Mouse (Mus musculus) megakaryocyte progenitor cell, adult 5-6 weeks (primary cell): ENCODE results near the gene Efl1. TPM values are rescaled to one million over a fixed set of nuclear protein-coding genes. Genes with fewer than 3 reads are reported as not detected.
A peak's percentile ranks its signal among the peaks of the same experiment; 100 is the strongest.
"Not testable (repeated sequence)": the region's sequence is repeated elsewhere in the genome, so short reads cannot be mapped to it uniquely, and the experiment has no call there.

Experiments used
- ATAC-seq: replicated peaks from 2 replicates; pipeline ENCODE4 v1.8.0; 2016; ENCODE audit warnings: mild to moderate bottlenecking, moderate TSS enrichment, inconsistent platforms; ENCODE audit not compliant: poor library complexity
- total RNA-seq, 2 experiments: library from RNA; stranded (forward) in 1 of 2; stranded (reverse) in 1 of 2; fragments of 157-497, 149-512 nt in 1 of 2; fragments of 200-1000 nt in 1 of 2; gene quantifications; 2 replicates each; pipeline versions ENCODE4 v1.2.3 to v1.2.4; 2015 to 2017

Efl1 gene
- total RNA-seq, 2 experiments from 2014 or later = 19.6 to 27.9 TPM

DNA sequence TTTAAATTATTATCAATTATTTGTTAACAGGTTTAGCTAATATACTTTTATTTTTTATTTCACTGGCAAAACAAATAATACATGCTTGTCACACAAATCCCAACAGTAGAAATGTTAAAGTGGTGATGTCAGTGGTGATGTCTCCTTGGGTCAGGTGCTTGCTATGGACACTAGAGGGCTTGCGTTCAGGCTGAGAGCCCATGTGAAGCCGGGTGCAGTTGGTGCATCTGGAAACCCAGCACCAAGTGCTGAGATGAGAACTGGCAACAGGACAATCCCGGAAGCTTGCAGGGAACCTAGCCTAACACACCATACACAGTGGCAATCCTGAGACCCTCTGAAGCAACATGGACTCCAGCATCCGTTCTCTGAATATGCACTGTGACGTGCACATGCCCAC lies 70.9 kb downstream of the Efl1 start:
- ATAC-seq = peak; percentile 54

DNA sequence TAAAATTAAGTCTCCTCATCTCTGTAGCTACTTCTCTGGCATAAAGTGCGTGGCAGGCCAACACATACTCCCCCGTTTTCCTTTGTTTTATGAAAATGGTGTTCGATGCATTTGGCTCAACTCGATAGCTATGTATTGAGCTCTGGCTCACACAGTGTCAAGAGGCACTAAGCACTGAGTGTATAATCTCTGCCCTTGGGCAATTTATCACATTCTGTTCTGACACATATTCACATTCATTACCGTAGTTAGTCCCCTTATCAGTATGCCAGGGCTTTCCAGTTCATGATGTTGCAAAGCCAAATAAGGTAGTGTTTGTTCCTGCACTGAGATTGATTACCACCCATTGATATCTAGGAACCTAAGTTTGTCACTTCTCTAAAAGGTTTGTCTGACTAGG lies 71.3 kb downstream of the Efl1 start:
- ATAC-seq = no peak

DNA sequence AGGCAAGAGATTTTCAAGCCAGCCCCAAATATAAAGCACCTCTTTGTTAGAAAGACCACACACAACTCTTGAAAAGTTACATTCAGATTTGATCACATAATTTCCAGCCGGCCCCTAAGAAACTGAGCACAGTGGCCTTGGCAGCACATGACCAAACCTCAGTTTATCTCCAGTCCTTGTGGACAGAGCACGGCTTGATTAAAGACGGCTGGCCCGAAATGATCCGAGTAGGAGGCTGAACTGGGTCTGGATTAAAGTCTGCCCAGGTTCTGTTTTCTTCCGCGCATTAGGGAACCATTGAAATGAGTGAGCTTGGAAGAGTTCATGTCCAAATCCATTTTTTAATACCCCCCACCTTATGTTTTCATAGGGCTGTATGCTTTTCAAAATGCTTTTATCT lies 72.1 kb downstream of the Efl1 start:
- no peak for ATAC-seq

DNA sequence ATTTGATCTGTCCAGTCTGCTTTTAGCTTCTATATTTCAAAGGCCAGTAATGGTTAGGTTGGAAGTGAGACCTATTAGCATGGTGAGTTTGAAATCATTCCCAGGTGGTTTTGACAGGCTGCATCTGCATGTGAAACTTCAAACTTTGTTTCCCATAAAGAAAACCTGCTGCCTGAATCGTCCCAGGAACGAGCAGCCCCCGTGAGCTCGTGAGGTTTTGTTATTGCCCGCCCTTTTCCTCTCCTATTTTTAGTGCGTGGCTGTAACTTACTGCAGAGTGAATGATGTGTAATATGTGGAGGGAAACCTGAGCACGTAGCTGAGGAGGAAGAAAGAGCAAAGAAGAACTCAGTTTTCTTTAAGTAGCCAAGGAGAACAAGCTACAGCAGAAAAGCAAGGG lies 72.5 kb downstream of the Efl1 start:
- 0 out of 2 replicates have a peak, but pooled peaks have one; percentile 20 for ATAC-seq

DNA sequence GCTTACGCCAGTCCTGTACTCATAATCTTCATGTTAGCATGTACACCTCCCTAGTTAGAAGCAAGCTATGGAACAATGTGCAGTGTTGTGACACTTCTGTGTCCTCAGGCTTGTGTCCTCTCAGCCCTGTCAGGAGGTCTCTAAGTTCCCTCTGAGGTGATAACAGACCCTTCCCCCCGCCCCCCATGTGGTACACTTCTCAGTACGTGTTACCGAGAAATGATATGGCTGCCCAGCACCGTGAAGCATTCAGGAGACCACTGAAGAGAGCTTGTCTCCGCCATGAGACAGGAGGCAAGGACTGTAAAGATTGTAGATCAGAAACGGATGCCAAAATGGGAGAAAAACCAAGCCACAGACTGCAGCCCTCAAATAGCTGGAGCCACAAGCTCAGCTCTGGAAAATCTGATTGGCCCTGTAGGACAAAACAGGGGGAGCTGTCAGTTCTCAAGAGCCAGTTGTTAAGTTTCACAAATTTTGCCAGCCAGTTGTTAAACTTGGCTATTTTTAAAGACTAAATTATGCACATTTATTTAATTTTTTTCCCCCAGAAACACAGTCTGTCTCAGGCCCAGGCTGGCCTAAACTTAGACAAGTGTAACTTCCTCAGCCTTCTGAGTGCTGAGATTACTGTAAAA lies 74.2 kb downstream of the Efl1 start:
- no peak for ATAC-seq

DNA sequence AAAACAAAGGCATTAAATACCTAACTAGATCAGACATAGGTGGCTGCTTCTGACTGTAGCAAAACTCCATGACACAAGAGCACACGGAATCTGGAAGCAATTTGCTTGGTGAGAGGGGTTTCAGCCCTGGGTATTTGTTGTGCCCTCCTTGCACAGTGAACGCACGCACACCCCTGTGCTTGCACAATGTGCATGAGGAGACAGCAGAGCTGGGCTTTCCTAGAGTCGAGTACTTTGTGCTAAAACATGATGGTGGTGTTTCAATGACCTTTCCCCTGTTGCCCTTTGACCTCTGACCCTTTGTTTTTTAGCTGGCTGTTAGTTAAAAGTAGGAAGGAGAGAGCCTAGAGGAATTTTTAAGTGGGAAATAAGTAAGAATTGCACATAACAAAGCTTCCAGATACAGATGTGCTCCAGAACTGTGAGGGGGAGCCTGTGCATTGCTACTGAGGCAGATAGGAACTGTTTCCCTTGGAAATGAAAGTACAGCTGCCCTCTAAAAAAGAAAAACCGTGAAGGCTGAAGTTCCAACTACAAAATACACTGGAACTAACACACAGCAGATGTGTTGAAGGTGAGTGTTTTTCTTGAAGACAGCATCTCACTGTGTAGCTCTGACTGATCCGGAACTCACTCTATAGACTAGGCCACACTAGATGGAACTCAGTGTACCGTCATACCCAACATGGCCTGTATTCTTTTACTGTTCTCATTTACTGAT lies 74.9 kb downstream of the Efl1 start:
- ATAC-seq = no peak

DNA sequence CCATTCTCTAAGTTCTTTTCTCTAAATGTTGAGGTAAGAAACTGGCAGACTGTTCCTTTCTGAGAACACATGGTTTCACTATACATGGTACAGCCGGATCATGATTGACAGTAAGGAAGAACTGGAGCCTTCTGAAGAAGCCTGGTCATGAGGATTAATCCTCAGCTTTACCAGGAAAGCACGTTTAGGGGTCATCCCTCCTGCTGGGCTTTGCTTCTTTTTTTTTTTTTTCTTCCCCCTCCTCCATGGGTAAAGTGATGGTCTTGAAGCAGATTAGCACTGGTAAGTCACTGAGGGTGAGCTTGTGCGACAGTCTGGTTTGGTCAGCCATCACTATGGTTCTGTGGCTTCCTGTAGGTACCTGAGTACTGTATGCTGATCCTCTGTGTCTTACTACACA lies 76.1 kb downstream of the Efl1 start:
- no peak for ATAC-seq

DNA sequence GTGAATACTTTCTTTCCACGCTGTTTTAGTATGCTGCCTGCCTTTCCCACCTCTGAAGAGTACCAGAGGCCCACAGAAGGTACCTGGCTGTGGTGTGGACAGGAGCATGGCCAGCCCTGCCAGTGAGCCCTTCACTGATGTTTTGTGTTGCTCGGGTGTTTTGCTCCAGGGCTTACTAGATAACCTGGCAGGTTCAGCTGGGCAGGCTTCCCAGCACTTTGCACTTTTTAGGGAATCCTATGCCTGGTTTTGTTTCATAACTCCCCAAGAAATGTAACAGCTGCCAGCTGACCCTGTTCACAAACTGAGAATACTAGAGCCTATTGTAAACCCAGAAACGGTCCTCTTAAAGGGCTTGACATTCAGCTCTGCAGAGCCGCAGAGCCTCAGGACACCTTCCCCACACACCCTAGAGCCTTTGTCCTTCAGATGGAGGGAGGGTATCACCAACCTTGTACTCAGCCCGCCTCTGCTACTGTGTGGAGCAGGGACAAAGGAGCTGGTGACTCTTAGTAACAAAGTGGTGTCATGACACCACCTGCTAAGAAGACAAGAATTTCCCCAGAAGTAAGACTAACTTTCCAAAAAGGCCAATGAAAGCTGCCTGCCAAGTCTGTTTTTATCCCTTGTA lies 76.7 kb downstream of the Efl1 start:
- ATAC-seq = no peak

DNA sequence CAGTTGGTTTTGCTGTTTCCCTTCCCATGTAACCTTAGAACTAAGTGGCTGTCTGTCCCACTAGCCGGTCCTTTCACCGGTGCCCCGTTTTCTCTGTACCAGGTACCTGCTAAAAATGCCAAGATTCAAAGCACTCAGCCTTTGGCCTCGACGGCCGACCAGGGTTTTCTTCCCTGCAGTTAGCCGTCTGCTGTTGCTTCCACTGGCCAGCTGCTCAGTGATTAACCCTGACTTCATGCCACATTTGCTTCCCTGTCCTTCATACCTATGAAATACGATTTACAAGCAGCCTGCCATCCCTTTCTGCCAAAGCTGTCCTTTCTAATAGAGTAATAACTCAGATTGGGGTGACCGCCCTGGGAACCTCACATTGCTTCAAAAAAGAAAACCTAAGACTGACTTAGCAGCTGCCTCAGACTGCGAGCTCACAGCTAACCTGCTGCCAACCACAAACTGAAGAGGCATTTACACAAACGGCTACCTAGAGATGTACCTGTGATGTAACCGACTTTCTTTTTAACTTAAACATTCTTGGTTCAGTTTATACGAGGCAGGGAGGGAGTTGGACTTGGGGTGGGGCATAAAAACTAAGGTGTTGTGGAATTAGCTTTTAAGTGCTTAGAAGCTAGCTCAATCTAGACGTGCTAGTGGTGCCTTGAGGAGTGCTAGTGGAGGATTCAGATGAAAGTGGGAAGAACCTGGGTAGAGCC lies 77.5 kb downstream of the Efl1 start:
- ATAC-seq = no peak

DNA sequence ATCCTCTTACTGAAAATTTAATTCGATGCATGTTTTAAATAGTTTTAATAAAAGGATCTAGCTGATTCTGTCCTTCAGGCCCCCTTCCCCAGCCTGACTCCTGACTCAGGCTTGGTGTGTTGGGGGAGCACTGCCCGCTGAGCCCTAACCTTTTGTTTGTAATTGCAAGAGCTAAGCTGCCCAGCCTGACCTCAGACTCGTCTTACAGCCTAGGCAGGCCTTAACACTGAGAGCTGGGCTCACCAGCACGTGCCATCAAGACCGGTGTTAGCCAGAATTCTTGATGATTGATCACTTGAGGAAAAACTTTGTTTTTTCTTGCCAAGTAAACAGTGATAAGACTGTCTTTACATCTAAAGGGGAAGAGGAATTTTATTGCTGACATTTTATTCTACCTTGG lies 78.7 kb downstream of the Efl1 start:
- ATAC-seq = no peak

DNA sequence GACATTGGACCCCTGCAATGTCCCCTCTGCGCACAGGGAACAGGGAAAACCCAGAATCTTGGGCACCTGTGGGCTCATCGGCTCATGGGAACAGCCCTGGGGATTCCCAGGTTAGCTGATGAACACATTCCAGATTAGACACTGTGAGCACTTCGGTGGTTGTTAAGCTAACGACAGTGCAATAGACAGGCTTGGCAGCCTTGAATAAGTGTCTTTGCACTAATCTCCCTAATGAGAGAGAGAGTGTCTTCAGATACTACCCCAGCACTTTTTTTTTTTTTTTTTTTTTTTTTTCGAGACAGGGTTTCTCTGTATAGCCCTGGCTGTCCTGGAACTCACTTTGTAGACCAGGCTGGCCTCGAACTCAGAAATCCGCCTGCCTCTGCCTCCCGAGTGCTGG lies 80.6 kb downstream of the Efl1 start:
- ATAC-seq = not testable (repeated sequence)

DNA sequence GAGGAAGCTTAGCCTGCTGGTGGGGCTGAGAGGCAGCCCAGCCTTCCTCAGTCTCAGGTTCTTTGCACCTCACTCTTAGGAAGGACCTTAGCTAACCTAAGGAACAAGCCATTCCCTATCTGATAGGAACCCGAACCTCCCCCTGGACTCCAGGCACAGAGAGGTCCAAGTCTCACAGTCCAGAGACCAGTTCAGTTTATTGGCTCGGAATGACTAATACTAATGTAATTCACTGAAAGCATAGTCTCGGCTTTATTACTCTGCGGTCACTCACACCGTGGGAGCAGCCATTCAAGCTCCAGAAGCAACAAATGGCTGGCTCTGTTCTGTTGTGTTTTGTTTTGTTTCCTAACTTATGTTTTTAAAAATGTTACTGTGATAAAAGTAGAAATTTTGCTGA lies 84.7 kb downstream of the Efl1 start:
- no peak for ATAC-seq

DNA sequence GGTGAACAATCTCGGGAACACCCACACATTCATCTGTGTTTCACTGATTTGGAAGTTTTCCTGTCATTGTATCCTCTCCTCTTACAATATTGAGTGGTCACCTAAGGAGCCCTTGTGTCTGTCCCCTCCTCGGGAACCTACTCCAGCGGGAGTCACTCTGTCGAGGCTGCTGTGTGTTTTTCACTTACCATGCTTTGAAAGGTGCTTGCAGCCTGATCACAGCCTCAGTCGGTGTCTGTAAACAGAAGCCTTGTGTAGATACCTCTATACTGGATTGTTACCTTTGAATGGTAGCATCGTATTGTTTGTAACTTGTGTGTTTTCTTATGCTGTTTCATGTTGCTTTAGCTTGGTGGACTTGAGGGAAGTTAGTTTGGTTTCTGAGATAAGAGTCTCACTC lies 85.6 kb downstream of the Efl1 start:
- 0 out of 2 replicates have a peak, but pooled peaks have one; percentile 26 for ATAC-seq

DNA sequence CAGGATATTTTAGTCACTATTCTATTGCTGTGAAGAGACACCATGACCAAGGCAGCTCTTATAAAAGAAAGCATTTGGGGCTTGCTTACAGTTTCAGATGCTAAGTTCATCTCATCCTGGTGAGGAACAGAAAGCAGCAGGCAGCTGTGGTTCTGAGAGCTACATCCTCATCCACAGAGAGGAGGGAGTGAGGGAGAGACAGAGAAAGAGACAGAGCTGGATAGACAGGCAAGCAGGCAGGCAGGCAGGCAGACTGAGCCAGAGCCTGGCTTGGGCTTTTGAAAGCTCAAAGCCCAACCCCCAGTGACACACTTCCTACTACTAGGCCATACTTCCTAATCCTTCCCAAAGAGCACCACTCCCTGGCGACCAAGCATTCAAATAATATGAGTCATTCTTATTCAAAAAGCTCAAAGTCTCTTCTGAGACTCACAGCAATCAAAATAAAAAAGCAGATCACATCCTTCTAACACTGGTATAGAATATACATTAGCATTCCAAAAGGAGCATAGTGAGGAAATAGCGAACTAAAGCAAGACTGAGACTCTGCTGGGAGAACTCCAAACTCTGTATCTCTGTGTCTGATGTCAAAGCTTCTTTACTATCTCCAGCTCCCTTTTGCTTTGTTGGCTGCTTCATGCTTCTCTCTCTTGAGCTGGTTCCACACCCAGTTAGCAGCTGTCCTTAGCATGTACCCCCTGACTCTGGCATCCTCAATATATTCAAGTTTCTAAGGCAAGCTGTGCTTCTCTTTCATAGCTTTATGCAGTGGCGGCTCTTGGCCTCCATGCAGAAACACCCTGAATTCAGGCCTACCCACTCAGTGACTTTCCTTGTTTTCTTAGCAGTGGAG lies 86.6 kb downstream of the Efl1 start:
- ATAC-seq = no peak

DNA sequence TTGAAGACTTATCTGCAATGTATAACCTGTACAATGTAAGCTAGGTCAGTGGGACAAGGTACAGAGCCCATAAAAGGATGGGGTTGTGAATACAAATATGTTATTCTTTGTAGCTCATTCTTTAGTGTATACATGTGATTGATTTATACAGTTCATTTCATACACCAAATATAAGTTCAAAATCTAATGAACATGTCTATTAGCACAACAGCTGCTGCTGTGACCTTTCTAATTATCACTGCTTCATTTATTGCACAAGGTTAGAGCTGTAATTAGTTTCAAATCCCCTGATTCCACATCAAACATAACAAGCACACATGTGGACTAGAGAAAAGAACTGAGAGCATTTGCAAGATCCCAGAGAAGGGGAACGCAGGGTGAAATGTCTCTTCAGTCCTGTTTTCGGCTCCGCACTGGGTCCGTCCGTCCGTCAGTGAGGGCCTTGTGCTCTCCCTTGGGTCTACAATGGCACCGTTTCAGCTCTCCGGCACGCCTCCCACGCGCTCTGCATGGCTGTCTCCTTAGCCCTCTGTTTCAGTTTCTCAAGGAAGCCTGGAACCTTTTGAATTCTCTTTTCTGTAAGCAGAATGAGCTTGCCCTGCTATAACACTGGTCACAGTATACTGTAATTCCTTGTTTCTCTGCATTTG lies 94.8 kb downstream of the Efl1 start:
- ATAC-seq = no peak

DNA sequence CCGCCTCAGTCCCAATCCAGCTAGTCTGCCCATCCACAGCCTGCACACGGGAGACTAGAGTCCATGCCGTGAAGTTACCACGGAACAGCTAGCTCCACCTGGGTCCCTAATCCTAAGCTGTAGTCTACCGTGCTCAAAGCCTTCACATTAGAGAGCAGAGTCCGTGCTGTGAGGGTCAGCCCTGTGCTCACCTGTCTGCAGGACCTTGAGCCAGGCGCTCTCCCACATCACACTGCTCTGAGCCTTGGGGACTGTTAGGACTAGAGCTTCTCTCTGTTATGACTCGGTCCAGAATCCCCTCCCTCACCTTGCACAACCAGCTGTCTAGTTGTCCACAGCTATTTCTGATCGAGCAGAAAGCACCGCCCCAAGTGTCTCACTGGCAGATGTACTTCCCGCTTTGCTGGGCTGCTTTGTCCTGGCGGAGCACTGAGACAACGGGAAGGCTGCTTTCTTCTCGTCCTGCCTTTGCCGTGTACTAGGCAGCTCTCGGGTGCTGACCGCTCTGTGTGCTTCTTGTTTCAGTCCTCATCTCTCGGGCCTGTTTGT lies 95.8 kb downstream of the Efl1 start:
- no peak for ATAC-seq

DNA sequence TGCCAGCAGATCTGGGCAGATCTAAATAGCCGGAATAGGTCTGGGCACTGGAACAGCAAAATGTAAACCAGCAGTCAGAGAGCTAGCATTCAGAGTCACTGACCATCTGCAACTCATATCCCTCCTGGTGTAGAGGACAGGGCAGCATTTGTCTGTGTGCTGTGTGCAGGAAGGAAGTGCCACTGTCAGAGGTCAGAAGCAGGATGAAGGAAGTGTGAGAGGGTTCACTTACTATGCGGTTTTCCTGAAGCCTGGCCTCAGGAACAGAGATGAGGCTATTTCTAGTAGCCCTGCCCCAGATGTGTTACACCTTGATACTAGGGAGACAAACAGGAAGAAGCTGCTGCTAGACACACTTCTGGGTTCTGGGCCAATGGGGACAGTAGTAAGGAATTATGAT lies 100.4 kb downstream of the Efl1 start:
- ATAC-seq = peak; percentile 78

DNA sequence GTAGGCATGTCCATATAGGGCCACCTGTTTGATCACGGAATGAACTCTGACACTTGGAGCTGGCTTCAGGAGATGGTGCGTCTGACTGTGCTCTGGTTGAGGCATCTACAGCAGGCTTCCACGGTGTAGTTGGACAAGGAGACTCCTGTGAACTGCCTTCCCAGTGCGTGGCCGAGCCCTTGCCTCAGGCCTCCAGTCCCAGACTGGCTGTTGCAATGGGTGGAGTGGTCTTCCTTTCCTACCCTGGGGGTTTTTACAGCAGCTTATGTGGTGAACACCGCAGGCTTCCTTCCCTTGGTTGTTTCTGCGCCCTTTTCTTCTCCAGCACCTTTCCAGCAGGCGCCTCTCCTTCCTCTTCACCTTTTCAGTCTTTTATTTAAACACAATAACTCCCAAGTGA lies 100.8 kb downstream of the Efl1 start:
- peak; percentile 54 for ATAC-seq

DNA sequence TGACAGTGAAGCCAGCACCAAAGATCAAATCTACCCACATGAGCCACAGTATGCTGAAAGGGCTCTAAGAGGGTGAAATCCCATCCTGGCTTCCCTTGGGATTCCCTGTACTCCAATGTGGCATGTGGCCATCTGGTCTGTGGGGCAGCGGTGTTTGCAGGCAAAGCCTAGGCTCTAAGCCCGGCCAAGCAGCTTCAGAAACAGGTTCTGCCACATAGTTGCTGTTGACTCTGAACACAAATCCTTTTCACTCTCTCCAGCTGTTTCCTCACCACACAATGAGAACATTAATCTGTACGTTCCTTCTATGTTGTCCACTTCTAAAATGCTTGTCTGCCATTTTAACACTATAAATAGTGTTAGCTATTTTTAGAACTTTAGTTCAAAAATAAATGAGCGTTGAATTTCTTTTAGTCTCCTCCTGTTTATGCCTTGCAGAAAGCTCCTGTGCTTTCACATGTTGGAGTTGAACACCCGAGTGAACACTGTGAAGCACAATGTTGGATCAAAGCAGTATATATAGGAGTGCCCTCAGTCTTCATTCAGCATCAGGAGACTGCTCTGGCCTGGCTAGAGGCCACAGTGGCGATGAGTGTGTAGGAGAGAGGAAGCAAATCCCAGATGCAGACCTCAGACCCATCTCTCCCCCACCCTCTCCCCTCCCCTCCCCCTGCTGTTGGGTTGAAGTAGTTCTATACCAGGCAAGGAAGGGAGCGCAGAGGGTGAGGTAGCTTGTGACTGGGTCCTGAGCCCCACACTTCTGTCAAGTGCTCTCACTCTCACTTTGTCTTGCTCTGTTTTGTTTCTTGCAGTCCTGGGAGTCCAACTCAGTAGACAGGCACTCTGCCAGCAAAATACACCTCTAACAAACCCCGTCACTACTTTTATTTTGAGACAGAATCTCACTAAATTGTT lies 104.0 kb downstream of the Efl1 start:
- no peak for ATAC-seq
